Mouse (Mus musculus): ENCODE data around the gene Mrgpre.

DNA sequence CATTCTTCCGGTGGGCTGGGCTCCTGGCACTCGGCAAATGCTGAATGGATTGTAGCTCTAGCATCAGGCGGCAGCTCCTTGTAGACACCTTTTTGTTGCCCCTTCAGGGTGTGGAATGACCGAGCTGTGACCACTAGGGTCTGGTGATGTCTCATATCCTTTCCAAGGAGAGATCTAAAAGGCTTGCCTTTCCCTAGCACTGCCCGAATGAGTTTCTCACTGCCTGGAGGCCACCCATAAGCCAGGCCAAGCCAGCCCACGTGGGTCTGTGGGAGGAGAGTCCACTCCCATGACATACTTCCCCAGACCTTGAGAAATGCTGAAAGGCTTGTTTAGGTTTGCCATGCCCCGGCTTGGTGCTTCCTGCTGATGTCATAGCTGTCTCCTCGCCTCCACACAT lies 47.9 kb upstream of the Mrgpre start:
- no peak for TF ChIP-seq CTCF (IDR thresholded peaks at IDR 0.05; ENCODE audit: insufficient read depth, low read depth, low read length)
- TF ChIP-seq POLR2A (IDR thresholded peaks at IDR 0.05; ENCODE audit: insufficient read depth, low read depth, low read length) = no peak

Measured in olfactory bulb, adult 2 months (tissue).